ENCODE assay signal across 24 mouse cellular contexts in genomic region chr8:51809466-51809865, GRCm38 (mm10).
DNase-seq lines count a peak whose midpoint lies in the region; ATAC-seq and TF ChIP-seq lines count a peak whose summit lies in the region.
"Had no signal": no experiment of that assay in that cellular context is flagged by ENCODE, and none has a peak within 500 bp of the region (broad histone marks: within the 10 kb centered on the region; RNA-seq: fewer than 3 reads in every experiment).

No protein-coding gene starts in this region.

- H3K4me3 ChIP-seq in embryonic facial prominence, embryonic 14.5 days (ENCODE audit: low read depth, low read length), result no peak overlapping the region
- no peak overlapping the region for H3K4me3 ChIP-seq in embryonic facial prominence, embryonic 10.5 days
- no peak overlapping the region for H3K4me3 ChIP-seq in hindbrain, postnatal 0 days (ENCODE audit: low read length)
- H3K4me3 ChIP-seq in hindbrain, embryonic 16.5 days (ENCODE audit: low read length), result no peak overlapping the region
- no peak overlapping the region for H3K4me3 ChIP-seq in midbrain, postnatal 0 days (ENCODE audit: low read depth, low read length)
- H3K4me3 ChIP-seq in midbrain, embryonic 13.5 days (replicated peaks), result no peak overlapping the region
- H3K4me3 ChIP-seq: embryonic facial prominence, embryonic 13.5 days; heart, adult 2 months; heart, embryonic 10.5 days; heart, embryonic 13.5 days had no signal

- H3K4me1 ChIP-seq in embryonic facial prominence, embryonic 14.5 days (ENCODE audit: control insufficient read depth, insufficient read depth, low read length), result no peaks in the 10 kb centered on the region
- H3K4me1 ChIP-seq in embryonic facial prominence, embryonic 10.5 days, result no peaks in the 10 kb centered on the region
- no peaks in the 10 kb centered on the region for H3K4me1 ChIP-seq in hindbrain, postnatal 0 days (ENCODE audit: insufficient read depth, low read length)
- H3K4me1 ChIP-seq in hindbrain, embryonic 16.5 days (ENCODE audit: control insufficient read depth, insufficient read depth, low read depth, low read length), result no peaks in the 10 kb centered on the region
- H3K4me1 ChIP-seq in midbrain, postnatal 0 days (ENCODE audit: insufficient read depth, low read length), result no peaks in the 10 kb centered on the region
- H3K4me1 ChIP-seq in midbrain, embryonic 13.5 days (replicated peaks), result no peaks in the 10 kb centered on the region
- H3K4me1 ChIP-seq: embryonic facial prominence, embryonic 13.5 days; heart, embryonic 10.5 days; heart, embryonic 13.5 days had no signal

- 44% methylated on average over 1 of the region's 1 CpGs for WGBS in embryonic facial prominence, embryonic 14.5 days
- WGBS in embryonic facial prominence, embryonic 10.5 days, result 74% methylated on average over 1 of the region's 1 CpGs
- 45% methylated on average over 1 of the region's 1 CpGs for WGBS in hindbrain, postnatal 0 days
- 61% methylated on average over 1 of the region's 1 CpGs for WGBS in hindbrain, embryonic 16.5 days
- 30% methylated on average over 1 of the region's 1 CpGs for WGBS in midbrain, postnatal 0 days
- 31% methylated on average over 1 of the region's 1 CpGs for WGBS in midbrain, embryonic 13.5 days

- H3K27me3 ChIP-seq in embryonic facial prominence, embryonic 14.5 days (replicated peaks; ENCODE audit: control insufficient read depth, insufficient read depth, low read length), result no peaks in the 10 kb centered on the region
- no peaks in the 10 kb centered on the region for H3K27me3 ChIP-seq in embryonic facial prominence, embryonic 10.5 days (replicated peaks; ENCODE audit: low read depth, poor library complexity, severe bottlenecking)
- H3K27me3 ChIP-seq in hindbrain, postnatal 0 days (ENCODE audit: insufficient read depth, low read length), result no peaks in the 10 kb centered on the region
- H3K27me3 ChIP-seq in hindbrain, embryonic 16.5 days (replicated peaks; ENCODE audit: control insufficient read depth, insufficient read depth, low read length), result no peaks in the 10 kb centered on the region
- no peaks in the 10 kb centered on the region for H3K27me3 ChIP-seq in midbrain, postnatal 0 days (ENCODE audit: insufficient read depth, low read length)
- H3K27me3 ChIP-seq in midbrain, embryonic 13.5 days, result no peaks in the 10 kb centered on the region
- H3K27me3 ChIP-seq: CH12.LX; embryonic facial prominence, embryonic 13.5 days; heart, embryonic 13.5 days had no signal

- no peak for ATAC-seq in embryonic facial prominence, embryonic 14.5 days (ENCODE audit: low read depth)
- ATAC-seq in hindbrain, postnatal 0 days, result no peak
- ATAC-seq in hindbrain, embryonic 16.5 days, result no peak
- no peak for ATAC-seq in midbrain, postnatal 0 days (ENCODE audit: low FRiP score)
- no peak for ATAC-seq in midbrain, embryonic 13.5 days
- no peak for ATAC-seq in erythroblast, adult 5-6 weeks (replicated peaks; ENCODE audit: low FRiP score, poor library complexity, severe bottlenecking)
- ATAC-seq: forebrain, embryonic 16.5 days; intestine, postnatal 0 days had no signal

- TF ChIP-seq CTCF in hindbrain, postnatal 0 days (IDR thresholded peaks at IDR 0.05; ENCODE audit: low read depth), result no peak
- no peak for TF ChIP-seq CTCF in midbrain, postnatal 0 days (IDR thresholded peaks at IDR 0.05)

- peak; percentile 25 for DNase-seq in embryonic facial prominence, embryonic 14.5 days (ENCODE audit: low spot score)
- DNase-seq in embryonic facial prominence, embryonic 10.5 days (ENCODE audit: low spot score), result no peak
- peak; percentile 2 for DNase-seq in hindbrain, postnatal 0 days (ENCODE audit: low spot score)
- peak; percentile 9 for DNase-seq in midbrain, postnatal 0 days (ENCODE audit: low spot score)
- DNase-seq: adrenal gland, adult 2 months; adrenal gland, postnatal 14 days; cerebellum, adult 18-20 months; cerebellum, adult 9-11 months; cerebellum, postnatal 25 days; gastrocnemius, postnatal 10 days; gastrocnemius, postnatal 36 days; heart, adult 2 months; heart, postnatal 14 days; heart, postnatal 4 days had no signal

- no peak overlapping the region for H3K9ac ChIP-seq in embryonic facial prominence, embryonic 14.5 days (ENCODE audit: low read depth, low read length)
- H3K9ac ChIP-seq in hindbrain, postnatal 0 days (replicated peaks; ENCODE audit: low read length), result no peak overlapping the region
- no peak overlapping the region for H3K9ac ChIP-seq in hindbrain, embryonic 16.5 days (ENCODE audit: low read depth, low read length)
- H3K9ac ChIP-seq in midbrain, postnatal 0 days (replicated peaks; ENCODE audit: low read length, poor library complexity, severe bottlenecking), result no peak overlapping the region
- H3K9ac ChIP-seq in midbrain, embryonic 13.5 days (replicated peaks), result no peak overlapping the region
- H3K9ac ChIP-seq: embryonic facial prominence, embryonic 13.5 days; heart, embryonic 13.5 days had no signal

- no peak overlapping the region for H3K27ac ChIP-seq in embryonic facial prominence, embryonic 14.5 days (replicated peaks; ENCODE audit: low read depth, low read length)
- H3K27ac ChIP-seq in embryonic facial prominence, embryonic 10.5 days (replicated peaks), result no peak overlapping the region
- H3K27ac ChIP-seq in hindbrain, postnatal 0 days, result no peak overlapping the region
- no peak overlapping the region for H3K27ac ChIP-seq in hindbrain, embryonic 16.5 days (ENCODE audit: low read depth, low read length)
- no peak overlapping the region for H3K27ac ChIP-seq in midbrain, postnatal 0 days (ENCODE audit: low read depth, low read length)
- H3K27ac ChIP-seq in midbrain, embryonic 13.5 days, result no peak overlapping the region
- H3K27ac ChIP-seq: embryonic facial prominence, embryonic 13.5 days; heart, adult 2 months; heart, embryonic 10.5 days; heart, embryonic 13.5 days had no signal

- no peaks in the 10 kb centered on the region for H3K36me3 ChIP-seq in embryonic facial prominence, embryonic 14.5 days (ENCODE audit: control insufficient read depth, insufficient read depth, low read length)
- no peaks in the 10 kb centered on the region for H3K36me3 ChIP-seq in embryonic facial prominence, embryonic 10.5 days (replicated peaks)
- no peaks in the 10 kb centered on the region for H3K36me3 ChIP-seq in hindbrain, postnatal 0 days (ENCODE audit: insufficient read depth, low read length)
- no peaks in the 10 kb centered on the region for H3K36me3 ChIP-seq in hindbrain, embryonic 16.5 days (ENCODE audit: control insufficient read depth, insufficient read depth, low read length)
- H3K36me3 ChIP-seq in midbrain, postnatal 0 days (ENCODE audit: insufficient read depth, low read length), result no peaks in the 10 kb centered on the region
- no peaks in the 10 kb centered on the region for H3K36me3 ChIP-seq in midbrain, embryonic 13.5 days
- H3K36me3 ChIP-seq: embryonic facial prominence, embryonic 13.5 days; G1E; heart, embryonic 10.5 days; heart, embryonic 13.5 days had no signal

- no peaks in the 10 kb centered on the region for H3K9me3 ChIP-seq in embryonic facial prominence, embryonic 14.5 days (ENCODE audit: control insufficient read depth, low read length)
- no peaks in the 10 kb centered on the region for H3K9me3 ChIP-seq in embryonic facial prominence, embryonic 10.5 days
- H3K9me3 ChIP-seq in hindbrain, postnatal 0 days (ENCODE audit: low read length), result no peaks in the 10 kb centered on the region
- H3K9me3 ChIP-seq in hindbrain, embryonic 16.5 days (ENCODE audit: control insufficient read depth, low read length), result no peaks in the 10 kb centered on the region
- H3K9me3 ChIP-seq in midbrain, postnatal 0 days (ENCODE audit: low read length), result no peaks in the 10 kb centered on the region
- no peaks in the 10 kb centered on the region for H3K9me3 ChIP-seq in midbrain, embryonic 13.5 days
- H3K9me3 ChIP-seq: embryonic facial prominence, embryonic 13.5 days; G1E; heart, embryonic 10.5 days; heart, embryonic 13.5 days had no signal

- H3K4me2 ChIP-seq in embryonic facial prominence, embryonic 14.5 days (ENCODE audit: low read depth, low read length), result no peak overlapping the region
- no peak overlapping the region for H3K4me2 ChIP-seq in hindbrain, postnatal 0 days (ENCODE audit: low read depth, low read length)
- no peak overlapping the region for H3K4me2 ChIP-seq in hindbrain, embryonic 16.5 days (ENCODE audit: low read length)
- no peak overlapping the region for H3K4me2 ChIP-seq in midbrain, postnatal 0 days (ENCODE audit: low read depth, low read length, poor library complexity, severe bottlenecking)
- H3K4me2 ChIP-seq in midbrain, embryonic 13.5 days (replicated peaks), result no peak overlapping the region
- H3K4me2 ChIP-seq: embryonic facial prominence, embryonic 13.5 days; heart, embryonic 13.5 days had no signal
